In genomic region chr19:5704801-5705571, GRCm38 (mm10) we compare ENCODE assay signal across 8 mouse cellular contexts. TPM values are rescaled to one million over a fixed set of nuclear protein-coding genes. Genes with fewer than 3 reads are reported as not detected.
DNase-seq lines count a peak whose midpoint lies in the region; ATAC-seq and TF ChIP-seq lines count a peak whose summit lies in the region.

No protein-coding gene starts in this region.

- no peaks in the 10 kb centered on the region for H3K27me3 ChIP-seq in neural tube, embryonic 14.5 days (ENCODE audit: control insufficient read depth, insufficient read depth, low read length)
- no peaks in the 10 kb centered on the region for H3K27me3 ChIP-seq in embryonic facial prominence, embryonic 12.5 days
- no peaks in the 10 kb centered on the region for H3K27me3 ChIP-seq in intestine, postnatal 0 days (replicated peaks; ENCODE audit: control insufficient read depth, insufficient read depth, low read length)

- H3K9ac ChIP-seq in neural tube, embryonic 14.5 days (replicated peaks; ENCODE audit: low read depth, low read length), result no peak overlapping the region
- peak overlapping the region; percentile 10; the same call in 1 of the 2 replicates for H3K9ac ChIP-seq in embryonic facial prominence, embryonic 12.5 days
- no peak overlapping the region for H3K9ac ChIP-seq in intestine, postnatal 0 days (ENCODE audit: low read depth, low read length)

- no peak for DNase-seq in neural tube, embryonic 10.5 days (ENCODE audit: extremely low spot score, low spot score)
- DNase-seq in naive thymus-derived CD4-positive, alpha-beta T cell, adult 2 months (ENCODE audit: low read depth), result peak; percentile 70
- no peak for DNase-seq in cerebellum, adult 11-12 months
- DNase-seq in cerebellum, adult 9-10 months, result no peak
- no peak for DNase-seq in urinary bladder, postnatal 36 days (ENCODE audit: low spot score in 2 of 2)

- peaks cover 42% of the 10 kb centered on the region for H3K36me3 ChIP-seq in neural tube, embryonic 14.5 days (ENCODE audit: control insufficient read depth, insufficient read depth, low read length)
- peaks cover 64% of the 10 kb centered on the region for H3K36me3 ChIP-seq in embryonic facial prominence, embryonic 12.5 days
- peaks cover 66% of the 10 kb centered on the region for H3K36me3 ChIP-seq in intestine, postnatal 0 days (ENCODE audit: control insufficient read depth, insufficient read depth)

- WGBS in neural tube, embryonic 14.5 days, result 51% methylated on average over 10 of the region's 10 CpGs
- WGBS in embryonic facial prominence, embryonic 12.5 days, result 45% methylated on average over 10 of the region's 10 CpGs
- WGBS in intestine, postnatal 0 days, result 40% methylated on average over 10 of the region's 10 CpGs

- H3K4me1 ChIP-seq in neural tube, embryonic 14.5 days (ENCODE audit: control insufficient read depth, insufficient read depth, low read length), result 0 out of 2 replicates have a peak, but pooled peaks cover 4% of the 10 kb centered on the region
- H3K4me1 ChIP-seq in embryonic facial prominence, embryonic 12.5 days, result peaks cover 9% of the 10 kb centered on the region
- H3K4me1 ChIP-seq in intestine, postnatal 0 days (replicated peaks; ENCODE audit: control insufficient read depth, insufficient read depth, low read length), result no peaks in the 10 kb centered on the region

- H3K9me3 ChIP-seq in neural tube, embryonic 14.5 days (ENCODE audit: control insufficient read depth, low read length), result no peaks in the 10 kb centered on the region
- no peaks in the 10 kb centered on the region for H3K9me3 ChIP-seq in embryonic facial prominence, embryonic 12.5 days
- H3K9me3 ChIP-seq in intestine, postnatal 0 days (ENCODE audit: control insufficient read depth), result no peaks in the 10 kb centered on the region

- ATAC-seq in neural tube, embryonic 14.5 days (ENCODE audit: low read depth), result peak; percentile 49; the same call in 1 of the 2 replicates
- peak; percentile 65; the same call in 1 of the 2 replicates for ATAC-seq in embryonic facial prominence, embryonic 12.5 days (ENCODE audit: insufficient number of reproducible peaks, insufficient read depth, low FRiP score, low TSS enrichment)
- peak; percentile 45; the same call in 1 of the 2 replicates for ATAC-seq in intestine, postnatal 0 days

- H3K4me2 ChIP-seq in neural tube, embryonic 14.5 days (ENCODE audit: low read depth, low read length), result no peak overlapping the region
- no peak overlapping the region for H3K4me2 ChIP-seq in embryonic facial prominence, embryonic 12.5 days (replicated peaks)
- peak overlapping the region; percentile 27 for H3K4me2 ChIP-seq in intestine, postnatal 0 days (replicated peaks; ENCODE audit: low read depth)

- H3K4me3 ChIP-seq in neural tube, embryonic 14.5 days (ENCODE audit: low read depth, low read length), result no peak overlapping the region
- no peak overlapping the region for H3K4me3 ChIP-seq in embryonic facial prominence, embryonic 12.5 days
- no peak overlapping the region for H3K4me3 ChIP-seq in intestine, postnatal 0 days (ENCODE audit: low read depth, low read length)

- H3K27ac ChIP-seq in neural tube, embryonic 14.5 days (ENCODE audit: low read depth, low read length), result no peak overlapping the region
- peak overlapping the region; percentile 50 for H3K27ac ChIP-seq in embryonic facial prominence, embryonic 12.5 days
- peak overlapping the region; percentile 22; the same call in 1 of the 2 replicates for H3K27ac ChIP-seq in intestine, postnatal 0 days (ENCODE audit: low read depth, low read length)

- peak; percentile 21 for TF ChIP-seq CTCF in intestine, postnatal 0 days (IDR thresholded peaks at IDR 0.05; ENCODE audit: low read depth)

RNA-seq across cellular contexts. Expression of gene Kcnk7, which starts 0.8 kb away (rescaled TPM):
- polyA plus RNA-seq in neural tube, embryonic 14.5 days (2014; fragmentation: Nextera tagmentation; extraction: Ambion mirVana), result not detected in 2 replicates
- polyA plus RNA-seq in embryonic facial prominence, embryonic 12.5 days (2016; fragmentation: Nextera tagmentation; extraction: Ambion mirVana), result 0.24 TPM in 1 of 2 replicates, not detected in the other
- 0.12 and 0.21 TPM in 2 replicates for polyA plus RNA-seq in intestine, postnatal 0 days (2015; fragmentation: Nextera tagmentation; extraction: Ambion mirVana)

RNA-seq across cellular contexts. Expression of gene Pcnx3, which starts 16.3 kb away (rescaled TPM):
- 34.4 and 34.5 TPM in 2 replicates for polyA plus RNA-seq in neural tube, embryonic 14.5 days (2014; fragmentation: Nextera tagmentation; extraction: Ambion mirVana)
- 33.1 and 37.9 TPM in 2 replicates for polyA plus RNA-seq in embryonic facial prominence, embryonic 12.5 days (2016; fragmentation: Nextera tagmentation; extraction: Ambion mirVana)
- polyA plus RNA-seq in intestine, postnatal 0 days (2015; fragmentation: Nextera tagmentation; extraction: Ambion mirVana), result 9.3 and 12.7 TPM in 2 replicates

RNA-seq across cellular contexts. Expression of gene Map3k11, which starts 16.4 kb away (rescaled TPM):
- polyA plus RNA-seq in neural tube, embryonic 14.5 days (2014; fragmentation: Nextera tagmentation; extraction: Ambion mirVana), result 6.8 and 11.1 TPM in 2 replicates
- 24.7 and 26.0 TPM in 2 replicates for polyA plus RNA-seq in embryonic facial prominence, embryonic 12.5 days (2016; fragmentation: Nextera tagmentation; extraction: Ambion mirVana)
- 29.4 and 29.7 TPM in 2 replicates for polyA plus RNA-seq in intestine, postnatal 0 days (2015; fragmentation: Nextera tagmentation; extraction: Ambion mirVana)

RNA-seq across cellular contexts. Expression of gene Ehbp1l1, which starts 21.1 kb away (rescaled TPM):
- polyA plus RNA-seq in neural tube, embryonic 14.5 days (2014; fragmentation: Nextera tagmentation; extraction: Ambion mirVana), result 7.8 and 8.9 TPM in 2 replicates
- polyA plus RNA-seq in embryonic facial prominence, embryonic 12.5 days (2016; fragmentation: Nextera tagmentation; extraction: Ambion mirVana), result 14.4 TPM in 2 replicates
- 49.8 and 51.0 TPM in 2 replicates for polyA plus RNA-seq in intestine, postnatal 0 days (2015; fragmentation: Nextera tagmentation; extraction: Ambion mirVana)

RNA-seq across cellular contexts. Expression of gene Fam89b, which starts 24.5 kb away (rescaled TPM):
- polyA plus RNA-seq in neural tube, embryonic 14.5 days (2014; fragmentation: Nextera tagmentation; extraction: Ambion mirVana), result 145 and 152 TPM in 2 replicates
- polyA plus RNA-seq in embryonic facial prominence, embryonic 12.5 days (2016; fragmentation: Nextera tagmentation; extraction: Ambion mirVana), result 143 and 150 TPM in 2 replicates
- polyA plus RNA-seq in intestine, postnatal 0 days (2015; fragmentation: Nextera tagmentation; extraction: Ambion mirVana), result 48.5 and 48.9 TPM in 2 replicates
